Mouse (Mus musculus) midbrain, embryonic 14.5 days (tissue): ENCODE measurements around the gene Nckap5l. TPM values are rescaled to one million over a fixed set of nuclear protein-coding genes. Genes with fewer than 3 reads are reported as not detected.
A peak's percentile ranks its signal among the peaks of the same experiment; 100 is the strongest.
"Not testable (repeated sequence)": the region's sequence is repeated elsewhere in the genome, so short reads cannot be mapped to it uniquely, and the experiment has no call there.

Experiments used
- ATAC-seq: fragments of 200-750 bp; cut with Nextera tagmentation; 2 replicates; pipeline ENCODE4 v1.8.0; 2017; ENCODE audit warnings: moderate number of reproducible peaks, moderate library complexity; ENCODE audit not compliant: low FRiP score, low TSS enrichment
- DNase-seq: peaks from one replicate; pipeline ENCODE4 v3.0.0-alpha.2; 2015
- H3K27ac ChIP-seq: fragments of 300-500 bp; sonication (generic); replicated peaks from 2 replicates; pipeline ENCODE4 v1.5.1; 2014; ENCODE audit warnings: mild to moderate bottlenecking, low read depth, low read length, moderate library complexity
- H3K27me3 ChIP-seq: fragments of 300-500 bp; sonication (generic); 2 replicates; pipeline ENCODE4 v1.6.1; 2014; ENCODE audit warnings: low read length, control low read depth, mixed read lengths; ENCODE audit not compliant: control insufficient read depth, insufficient read depth
- H3K36me3 ChIP-seq: fragments of 300-500 bp; sonication (generic); 2 replicates; pipeline ENCODE4 v1.6.1; 2014; ENCODE audit warnings: low read length, control low read depth; ENCODE audit not compliant: control insufficient read depth, insufficient read depth
- H3K4me1 ChIP-seq: fragments of 300-500 bp; sonication (generic); 2 replicates; pipeline ENCODE4 v1.6.1; 2014; ENCODE audit warnings: mild to moderate bottlenecking, antibody characterized with exemption, low read length, control low read depth; ENCODE audit not compliant: control insufficient read depth, insufficient read depth
- H3K4me2 ChIP-seq: fragments of 300-500 bp; sonication (generic); 2 replicates; pipeline ENCODE4 v1.6.1; 2014; ENCODE audit warnings: mild to moderate bottlenecking, low read length, moderate library complexity
- H3K4me3 ChIP-seq: fragments of 300-500 bp; sonication (generic); replicated peaks from 2 replicates; pipeline ENCODE4 v1.5.1; 2014; ENCODE audit warnings: low read depth, low read length
- H3K9ac ChIP-seq: fragments of 300-500 bp; sonication (generic); replicated peaks from 2 replicates; pipeline ENCODE4 v1.6.1; 2014; ENCODE audit warnings: mild to moderate bottlenecking, low read length, moderate library complexity
- H3K9me3 ChIP-seq: fragments of 300-500 bp; sonication (generic); 2 replicates; pipeline ENCODE4 v1.6.1; 2016; ENCODE audit warnings: low read length, control low read depth, mixed read lengths; ENCODE audit not compliant: control insufficient read depth
- WGBS: fragments of 180-500 bp; shearing (Covaris S2); extraction: QIAGEN DNeasy Blood & Tissue Kit; methylation state at CpG from one replicate; pipeline ENCODE4 v1.1.7; 2014; 5-methylcytosine and 5-hydroxymethylcytosine counted together
- polyA plus RNA-seq: library from polyadenylated mRNA; unstranded; fragments of >200 nt; fragmentation: Nextera tagmentation; extraction: Ambion mirVana; gene quantifications from 2 replicates; pipeline ENCODE4 v1.2.1, GENCODE M21; 2014

The Nckap5l gene
- polyA plus RNA-seq, 1 experiment from 2014 or later, result 16.8 TPM

- Histone ChIP-seq H3K4me1 (peaks cover 32% of the 10 kb centered on the region), H3K9ac (peak overlapping the region; percentile 37; the same call in 1 of the 2 replicates), H3K27ac (0 out of 2 replicates have a peak overlapping the region, but pooled peaks have one; percentile 42), H3K27me3 (no peaks in the 10 kb centered on the region), H3K4me2 (peak overlapping the region; percentile 74), H3K36me3 (no peaks in the 10 kb centered on the region), H3K9me3 (no peaks in the 10 kb centered on the region), H3K4me3 (peak overlapping the region; percentile 81)
- 86% methylated on average over 6 of the region's 6 CpGs for WGBS
- ATAC-seq (peak; percentile 3; the same call in 1 of the 2 replicates), DNase-seq (no peak)
Observed at GRCm38 (mm10) chr15:99391975-99392374, 65.6 kb downstream of the Nckap5l start.

GRCm38 (mm10) chr15:99390472-99391401 lies 66.8 kb downstream of the Nckap5l start:
- WGBS, result 79% methylated on average over 7 of the region's 7 CpGs
- no peaks in the 10 kb centered on the region for H3K27me3 ChIP-seq
- H3K4me3 ChIP-seq, result no peak overlapping the region
- no peaks in the 10 kb centered on the region for H3K36me3 ChIP-seq
- ATAC-seq (no peak), DNase-seq (no peak)
- H3K9me3 ChIP-seq, result no peaks in the 10 kb centered on the region
- no peak overlapping the region for H3K9ac ChIP-seq
- no peak overlapping the region for H3K4me2 ChIP-seq
- H3K27ac ChIP-seq, result no peak overlapping the region
- H3K4me1 ChIP-seq, result peaks cover 24% of the 10 kb centered on the region

GRCm38 (mm10) chr15:99387976-99388375 lies 69.6 kb downstream of the Nckap5l start:
- Histone ChIP-seq H3K27me3 (no peaks in the 10 kb centered on the region), H3K27ac (no peak overlapping the region), H3K36me3 (no peaks in the 10 kb centered on the region), H3K4me2 (no peak overlapping the region), H3K4me3 (no peak overlapping the region), H3K9ac (no peak overlapping the region), H3K4me1 (peaks cover 3% of the 10 kb centered on the region), H3K9me3 (no peaks in the 10 kb centered on the region)
- ATAC-seq (no peak), DNase-seq (no peak)
- 61% methylated on average over 4 of the region's 4 CpGs for WGBS

GRCm38 (mm10) chr15:99386796-99387195 lies 70.8 kb downstream of the Nckap5l start:
- Histone ChIP-seq H3K4me2 (no peak overlapping the region), H3K36me3 (no peaks in the 10 kb centered on the region), H3K4me1 (no peaks in the 10 kb centered on the region), H3K27ac (no peak overlapping the region), H3K27me3 (no peaks in the 10 kb centered on the region), H3K9ac (no peak overlapping the region), H3K4me3 (no peak overlapping the region), H3K9me3 (no peaks in the 10 kb centered on the region)
- DNase-seq (no peak), ATAC-seq (no peak)
- 71% methylated on average over 3 of the region's 3 CpGs for WGBS

- DNase-seq, H3K9ac ChIP-seq, H3K27me3 ChIP-seq, H3K27ac ChIP-seq, ATAC-seq, H3K4me2 ChIP-seq, H3K4me3 ChIP-seq, H3K36me3 ChIP-seq, H3K9me3 ChIP-seq, H3K4me1 ChIP-seq: not testable (repeated sequence)
- 74% methylated on average over 3 of the region's 3 CpGs for WGBS
Observed at GRCm38 (mm10) chr15:99386110-99386509, 71.4 kb downstream of the Nckap5l start.

GRCm38 (mm10) chr15:99384071-99384470 lies 73.5 kb downstream of the Nckap5l start:
- H3K9me3 ChIP-seq, result no peaks in the 10 kb centered on the region
- H3K27me3 ChIP-seq, result no peaks in the 10 kb centered on the region
- no peak for ATAC-seq
- H3K4me3 ChIP-seq, result no peak overlapping the region
- DNase-seq, result no peak
- H3K4me2 ChIP-seq, result no peak overlapping the region
- no peaks in the 10 kb centered on the region for H3K4me1 ChIP-seq
- 81% methylated on average over 6 of the region's 6 CpGs for WGBS
- H3K27ac ChIP-seq, result no peak overlapping the region
- H3K36me3 ChIP-seq, result no peaks in the 10 kb centered on the region
- H3K9ac ChIP-seq, result no peak overlapping the region

- no peaks in the 10 kb centered on the region for H3K4me1 ChIP-seq
- H3K27ac ChIP-seq, result no peak overlapping the region
- DNase-seq (no peak), ATAC-seq (no peak)
- H3K27me3 ChIP-seq, result no peaks in the 10 kb centered on the region
- H3K4me2 ChIP-seq, result no peak overlapping the region
- H3K9ac ChIP-seq, result no peak overlapping the region
- H3K4me3 ChIP-seq, result no peak overlapping the region
- H3K36me3 ChIP-seq, result no peaks in the 10 kb centered on the region
- no peaks in the 10 kb centered on the region for H3K9me3 ChIP-seq
Observed at GRCm38 (mm10) chr15:99382893-99383292, 74.7 kb downstream of the Nckap5l start.

- no peak overlapping the region for H3K27ac ChIP-seq
- ATAC-seq (no peak), DNase-seq (no peak)
- H3K9me3 ChIP-seq, result no peaks in the 10 kb centered on the region
- no peaks in the 10 kb centered on the region for H3K4me1 ChIP-seq
- H3K4me2 ChIP-seq, result no peak overlapping the region
- H3K36me3 ChIP-seq, result no peaks in the 10 kb centered on the region
- WGBS, result 91% methylated on average over 5 of the region's 5 CpGs
- H3K4me3 ChIP-seq, result no peak overlapping the region
- no peak overlapping the region for H3K9ac ChIP-seq
- 0 out of 2 replicates have a peak, but pooled peaks cover 3% of the 10 kb centered on the region for H3K27me3 ChIP-seq
Observed at GRCm38 (mm10) chr15:99376240-99376639, 81.3 kb downstream of the Nckap5l start.

GRCm38 (mm10) chr15:99375581-99375980 lies 82.0 kb downstream of the Nckap5l start:
- H3K36me3 ChIP-seq, result no peaks in the 10 kb centered on the region
- no peak overlapping the region for H3K27ac ChIP-seq
- H3K27me3 ChIP-seq, result 0 out of 2 replicates have a peak, but pooled peaks cover 3% of the 10 kb centered on the region
- H3K4me1 ChIP-seq, result no peaks in the 10 kb centered on the region
- H3K4me2 ChIP-seq, result no peak overlapping the region
- no peak overlapping the region for H3K9ac ChIP-seq
- no peak overlapping the region for H3K4me3 ChIP-seq
- 91% methylated on average over 3 of the region's 3 CpGs for WGBS
- H3K9me3 ChIP-seq, result no peaks in the 10 kb centered on the region
- DNase-seq, result no peak
- no peak for ATAC-seq
